Mouse (Mus musculus) ovary, postnatal 14 days (tissue): ENCODE data around the gene Hcrtr2.

Experiments
- DNase-seq: peaks from one replicate; pipeline ENCODE4 v3.0.0; 2022; ENCODE audit warnings: low spot score

Hcrtr2 gene

GRCm38 (mm10) chr9:76235945-76236503 is 87.6 kb downstream of the Hcrtr2 start:
- DNase-seq = peak; percentile 6

DNA sequence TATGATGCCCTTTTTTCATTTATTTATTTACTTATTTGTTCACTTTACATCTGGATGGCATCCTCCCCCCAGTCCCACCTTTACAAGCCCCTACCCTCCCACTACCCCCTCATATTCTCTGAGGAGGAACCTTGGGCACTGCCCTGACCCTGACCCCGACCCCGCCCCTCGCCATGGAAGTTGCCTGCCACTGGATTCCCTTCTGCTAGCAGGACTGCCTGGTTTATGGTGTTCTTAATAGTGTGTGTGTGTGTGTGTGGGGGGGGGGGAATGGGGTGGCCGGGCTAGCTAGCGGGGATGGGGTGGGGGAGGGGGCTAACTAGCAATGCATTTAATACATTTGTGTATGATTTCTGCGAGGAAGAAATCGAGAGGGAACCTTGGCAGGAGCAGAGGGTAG is 88.8 kb downstream of the Hcrtr2 start:
- no peak for DNase-seq

GRCm38 (mm10) chr9:76230400-76230799 is 93.3 kb downstream of the Hcrtr2 start:
- DNase-seq = no peak

DNA sequence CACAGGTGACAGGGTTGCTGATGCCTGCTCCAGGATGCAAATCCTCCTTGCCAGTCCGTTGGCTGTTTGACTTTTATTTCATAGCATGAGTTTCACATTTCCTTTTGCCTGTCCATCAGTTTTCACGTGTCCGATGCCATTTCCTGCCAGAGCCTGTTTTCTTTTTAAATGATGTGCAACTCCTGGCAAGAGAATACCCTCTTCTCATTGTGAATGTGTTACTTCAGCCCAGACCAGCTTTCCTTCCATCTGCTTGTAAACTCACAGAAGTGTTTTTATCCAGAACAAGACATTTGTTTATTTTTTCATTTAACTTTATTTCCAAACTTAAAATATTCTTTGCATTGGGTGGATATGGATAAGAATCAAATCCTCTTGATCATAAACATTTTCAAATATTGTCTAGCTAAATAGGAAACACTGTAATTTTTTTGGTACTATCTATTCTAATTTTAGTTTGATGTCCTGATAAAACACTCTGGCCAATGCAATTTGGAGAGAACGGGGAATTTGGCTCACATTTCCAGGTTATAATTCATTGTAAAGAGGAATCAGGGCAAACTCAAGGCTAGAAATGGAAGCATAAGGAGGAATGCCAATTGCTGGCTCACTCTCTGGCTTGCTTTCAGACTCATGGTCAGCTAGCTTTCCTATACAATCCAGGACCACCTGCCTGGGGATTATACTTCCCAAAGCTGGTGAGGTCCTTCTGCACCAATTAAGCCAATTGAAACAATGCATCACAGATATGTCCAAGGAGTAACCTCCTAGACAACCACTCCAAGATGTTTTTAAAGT is 106.3 kb downstream of the Hcrtr2 start:
- DNase-seq = no peak

- no peak for DNase-seq
Measured at GRCm38 (mm10) chr9:76214678-76215077, 109.0 kb downstream of the Hcrtr2 start.

DNA sequence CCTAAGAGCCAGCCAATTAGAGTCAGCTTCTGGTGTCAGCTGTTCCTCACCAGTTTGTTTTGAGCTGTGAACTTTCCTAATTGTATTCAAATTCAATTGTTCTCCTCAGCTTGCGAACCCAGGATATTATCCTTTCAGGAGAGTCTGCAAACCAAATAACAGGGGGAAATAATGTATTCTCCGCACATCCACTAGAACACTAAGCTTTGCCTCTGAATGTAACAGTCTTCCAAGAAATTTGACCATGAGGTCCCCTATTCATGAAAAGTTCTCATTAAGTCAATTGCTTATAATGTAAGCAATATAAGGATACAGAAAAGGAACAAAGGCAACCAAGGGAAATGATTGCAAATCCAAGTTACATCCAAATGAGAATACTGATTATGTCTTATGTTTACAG is 110.1 kb downstream of the Hcrtr2 start, which contains the start of gene Gfral:
Gene Gfral (minus strand): TSS at position 101 of the 400 bp plus-strand sequence.
- DNase-seq = no peak

DNA sequence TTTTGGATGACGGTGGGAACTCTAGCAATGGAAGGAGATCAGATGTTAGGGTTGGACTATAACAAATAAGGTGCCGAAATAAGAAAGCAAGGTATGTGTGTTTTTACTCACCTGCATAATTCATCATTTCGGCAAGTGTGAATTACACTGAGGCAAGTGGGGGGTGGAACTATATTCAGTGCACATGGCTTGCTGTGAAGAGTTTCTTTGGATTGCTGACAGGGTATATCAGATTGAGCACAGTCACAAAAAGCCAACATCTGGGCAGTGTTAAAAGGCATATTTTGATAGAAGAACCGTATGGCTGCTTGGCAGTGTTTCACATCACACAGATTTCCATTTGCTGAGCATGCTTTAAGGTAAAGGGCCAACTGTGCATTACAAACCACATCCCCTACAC is 126.7 kb downstream of the Hcrtr2 start:
- DNase-seq = no peak

- DNase-seq = no peak
Measured at GRCm38 (mm10) chr9:76179221-76179620, 144.4 kb downstream of the Hcrtr2 start.
